Mouse (Mus musculus): ENCODE measurements around the gene Strap.

Gene Strap

GRCm38 (mm10) chr6:137734460-137734845 is 425 bp upstream of the Strap start:
- peak; percentile 32 for DNase-seq

GRCm38 (mm10) chr6:137735671-137736238 is 877 bp downstream of the Strap start:
- DNase-seq: peak; percentile 22

- DNase-seq: no peak
Observed at GRCm38 (mm10) chr6:137740972-137741371, 6.1 kb downstream of the Strap start.

GRCm38 (mm10) chr6:137744700-137745099 is 9.8 kb downstream of the Strap start:
- DNase-seq: no peak

- no peak for DNase-seq
Observed at GRCm38 (mm10) chr6:137747174-137747928, 12.5 kb downstream of the Strap start.

GRCm38 (mm10) chr6:137751551-137752274 is 16.8 kb downstream of the Strap start:
- no peak for DNase-seq

- DNase-seq: no peak
Observed at GRCm38 (mm10) chr6:137752275-137752655, 17.4 kb downstream of the Strap start.

GRCm38 (mm10) chr6:137754056-137754856 is 19.4 kb downstream of the Strap start, which contains the start of gene Dera:
Gene Dera, plus strand, starts transcription at chr6:137754546.
- DNase-seq: peak; percentile 94

- no peak for DNase-seq
Observed at GRCm38 (mm10) chr6:137754857-137755232, 20.0 kb downstream of the Strap start.

- peak; percentile 32 for DNase-seq
Observed at GRCm38 (mm10) chr6:137756310-137756709, 21.4 kb downstream of the Strap start.

- DNase-seq: no peak
Observed at GRCm38 (mm10) chr6:137757891-137758290, 23.0 kb downstream of the Strap start.

GRCm38 (mm10) chr6:137759681-137760080 is 24.8 kb downstream of the Strap start:
- no peak for DNase-seq

- DNase-seq: no peak
Observed at GRCm38 (mm10) chr6:137760966-137761365, 26.1 kb downstream of the Strap start.

GRCm38 (mm10) chr6:137764572-137765210 is 29.8 kb downstream of the Strap start:
- no peak for DNase-seq

- no peak for DNase-seq
Observed at GRCm38 (mm10) chr6:137766177-137766576, 31.3 kb downstream of the Strap start.

GRCm38 (mm10) chr6:137771621-137772250 is 36.9 kb downstream of the Strap start:
- DNase-seq: no peak

- DNase-seq: no peak
Observed at GRCm38 (mm10) chr6:137772918-137773636, 38.2 kb downstream of the Strap start.

GRCm38 (mm10) chr6:137773637-137774028 is 38.8 kb downstream of the Strap start:
- DNase-seq: no peak

- no peak for DNase-seq
Observed at GRCm38 (mm10) chr6:137774166-137774565, 39.3 kb downstream of the Strap start.

GRCm38 (mm10) chr6:137775159-137775558 is 40.3 kb downstream of the Strap start:
- no peak for DNase-seq

GRCm38 (mm10) chr6:137776981-137777380 is 42.1 kb downstream of the Strap start:
- no peak for DNase-seq
